Mouse (Mus musculus): ENCODE measurements around the gene Hepacam2. TPM values are rescaled to one million over a fixed set of nuclear protein-coding genes. Genes with fewer than 3 reads are reported as not detected.
"Not testable (repeated sequence)": the region's sequence is repeated elsewhere in the genome, so short reads cannot be mapped to it uniquely, and the experiment has no call there.

The Hepacam2 gene
- polyA plus RNA-seq, 1 experiment from 2014 or later: 0.84 TPM

DNA sequence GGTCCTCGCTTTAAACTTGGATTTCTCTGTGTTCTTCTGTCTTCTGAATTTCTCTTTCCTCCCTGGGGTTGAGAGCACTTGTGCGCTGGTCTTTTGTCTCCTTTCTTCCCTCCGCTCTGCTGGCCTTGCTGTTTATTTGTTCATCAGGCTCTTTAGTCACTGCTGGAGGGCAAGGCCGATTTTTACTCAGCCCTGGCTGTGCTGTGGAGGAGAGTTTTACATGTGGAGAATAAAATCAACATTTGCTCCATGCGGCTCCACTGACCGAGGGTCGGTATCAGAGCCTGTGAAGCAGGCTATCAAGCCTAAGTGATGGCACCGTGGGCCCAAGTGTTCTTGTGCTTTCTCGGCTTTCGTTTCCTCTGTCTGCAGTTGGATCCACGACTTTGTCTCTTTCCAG, 13.5 kb upstream of the Hepacam2 start:
- no peak overlapping the region for H3K9ac ChIP-seq (replicated peaks; ENCODE audit: low read length)
- no peaks in the 10 kb centered on the region for H3K4me1 ChIP-seq (ENCODE audit: control insufficient read depth, insufficient read depth, low read length)
- H3K36me3 ChIP-seq (replicated peaks; ENCODE audit: control insufficient read depth, insufficient read depth, low read depth, low read length): no peaks in the 10 kb centered on the region
- 59% methylated on average over 11 of the region's 11 CpGs for WGBS
- DNase-seq (ENCODE audit: low spot score) (peak; percentile 24), ATAC-seq (replicated peaks; ENCODE audit: insufficient number of reproducible peaks, low FRiP score, low TSS enrichment, low read depth) (0 out of 2 replicates have a peak, but pooled peaks have one; percentile 41)
- H3K27ac ChIP-seq (replicated peaks; ENCODE audit: low read depth, low read length): no peak overlapping the region
- no peak overlapping the region for H3K4me3 ChIP-seq (ENCODE audit: low read depth, low read length)
- H3K27me3 ChIP-seq (ENCODE audit: control insufficient read depth, insufficient read depth, low read length): no peaks in the 10 kb centered on the region
- no peaks in the 10 kb centered on the region for H3K9me3 ChIP-seq (replicated peaks; ENCODE audit: control insufficient read depth, low read length)
- no peak overlapping the region for H3K4me2 ChIP-seq (ENCODE audit: low read depth, low read length)

- no peak overlapping the region for H3K4me2 ChIP-seq (ENCODE audit: low read depth, low read length)
- no peak overlapping the region for H3K27ac ChIP-seq (replicated peaks; ENCODE audit: low read depth, low read length)
- no peaks in the 10 kb centered on the region for H3K4me1 ChIP-seq (ENCODE audit: control insufficient read depth, insufficient read depth, low read length)
- 81% methylated on average over 10 of the region's 10 CpGs for WGBS
- H3K9me3 ChIP-seq (replicated peaks; ENCODE audit: control insufficient read depth, low read length): no peaks in the 10 kb centered on the region
- DNase-seq (ENCODE audit: low spot score) (no peak), ATAC-seq (replicated peaks; ENCODE audit: insufficient number of reproducible peaks, low FRiP score, low TSS enrichment, low read depth) (no peak)
- H3K36me3 ChIP-seq (replicated peaks; ENCODE audit: control insufficient read depth, insufficient read depth, low read depth, low read length): no peaks in the 10 kb centered on the region
- H3K27me3 ChIP-seq (ENCODE audit: control insufficient read depth, insufficient read depth, low read length): no peaks in the 10 kb centered on the region
- no peak overlapping the region for H3K9ac ChIP-seq (replicated peaks; ENCODE audit: low read length)
- no peak overlapping the region for H3K4me3 ChIP-seq (ENCODE audit: low read depth, low read length)
Measured at GRCm38 (mm10) chr6:3511116-3511515, 13.0 kb upstream of the Hepacam2 start.

- Histone ChIP-seq H3K27ac (replicated peaks; ENCODE audit: low read depth, low read length) (no peak overlapping the region), H3K4me3 (ENCODE audit: low read depth, low read length) (no peak overlapping the region), H3K4me2 (ENCODE audit: low read depth, low read length) (no peak overlapping the region), H3K9me3 (replicated peaks; ENCODE audit: control insufficient read depth, low read length) (no peaks in the 10 kb centered on the region), H3K9ac (replicated peaks; ENCODE audit: low read length) (no peak overlapping the region), H3K36me3 (replicated peaks; ENCODE audit: control insufficient read depth, insufficient read depth, low read depth, low read length) (no peaks in the 10 kb centered on the region), H3K27me3 (ENCODE audit: control insufficient read depth, insufficient read depth, low read length) (no peaks in the 10 kb centered on the region), H3K4me1 (ENCODE audit: control insufficient read depth, insufficient read depth, low read length) (no peaks in the 10 kb centered on the region)
- ATAC-seq (replicated peaks; ENCODE audit: insufficient number of reproducible peaks, low FRiP score, low TSS enrichment, low read depth): peak; percentile 41; the same call in 1 of the 2 replicates
- DNase-seq (ENCODE audit: low spot score): peak; percentile 75
- 16% methylated on average over 2 of the region's 2 CpGs for WGBS
Measured at GRCm38 (mm10) chr6:3509782-3510181, 11.7 kb upstream of the Hepacam2 start.

GRCm38 (mm10) chr6:3508151-3508550, 10.1 kb upstream of the Hepacam2 start:
- DNase-seq (ENCODE audit: low spot score); H3K9me3 ChIP-seq (replicated peaks; ENCODE audit: control insufficient read depth, low read length); H3K4me2 ChIP-seq (ENCODE audit: low read depth, low read length); H3K27ac ChIP-seq (replicated peaks; ENCODE audit: low read depth, low read length); H3K27me3 ChIP-seq (ENCODE audit: control insufficient read depth, insufficient read depth, low read length); H3K4me1 ChIP-seq (ENCODE audit: control insufficient read depth, insufficient read depth, low read length); H3K36me3 ChIP-seq (replicated peaks; ENCODE audit: control insufficient read depth, insufficient read depth, low read depth, low read length); H3K4me3 ChIP-seq (ENCODE audit: low read depth, low read length); H3K9ac ChIP-seq (replicated peaks; ENCODE audit: low read length); ATAC-seq (replicated peaks; ENCODE audit: insufficient number of reproducible peaks, low FRiP score, low TSS enrichment, low read depth): not testable (repeated sequence)
- 88% methylated on average over 2 of the region's 2 CpGs for WGBS

DNA sequence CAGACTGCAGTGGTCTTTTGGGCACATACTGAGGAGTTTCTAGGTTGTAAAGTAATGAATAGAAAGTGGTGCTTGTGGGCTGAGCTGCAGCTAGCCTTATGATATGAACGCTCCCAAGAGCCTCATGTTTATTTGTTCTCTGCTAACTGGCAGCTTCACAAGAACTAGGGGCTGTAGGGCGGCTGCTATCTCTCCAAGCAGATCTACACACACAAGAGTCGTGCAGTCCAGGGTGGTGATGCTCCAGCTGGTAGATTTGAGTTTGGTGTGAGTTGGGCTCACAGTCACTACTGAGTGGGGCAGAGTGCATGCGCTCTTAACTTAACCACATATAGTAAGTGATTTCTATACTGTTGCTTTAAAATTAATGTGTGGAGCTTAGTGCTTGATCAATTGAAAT, 9.0 kb upstream of the Hepacam2 start:
- no peak for ATAC-seq (replicated peaks; ENCODE audit: insufficient number of reproducible peaks, low FRiP score, low TSS enrichment, low read depth)
- no peak for DNase-seq (ENCODE audit: low spot score)
- Histone ChIP-seq H3K27ac (replicated peaks; ENCODE audit: low read depth, low read length) (no peak overlapping the region), H3K4me1 (ENCODE audit: control insufficient read depth, insufficient read depth, low read length) (no peaks in the 10 kb centered on the region), H3K36me3 (replicated peaks; ENCODE audit: control insufficient read depth, insufficient read depth, low read depth, low read length) (no peaks in the 10 kb centered on the region), H3K9me3 (replicated peaks; ENCODE audit: control insufficient read depth, low read length) (no peaks in the 10 kb centered on the region), H3K27me3 (ENCODE audit: control insufficient read depth, insufficient read depth, low read length) (no peaks in the 10 kb centered on the region), H3K9ac (replicated peaks; ENCODE audit: low read length) (no peak overlapping the region), H3K4me3 (ENCODE audit: low read depth, low read length) (no peak overlapping the region), H3K4me2 (ENCODE audit: low read depth, low read length) (no peak overlapping the region)
- 87% methylated on average over 4 of the region's 4 CpGs for WGBS

DNA sequence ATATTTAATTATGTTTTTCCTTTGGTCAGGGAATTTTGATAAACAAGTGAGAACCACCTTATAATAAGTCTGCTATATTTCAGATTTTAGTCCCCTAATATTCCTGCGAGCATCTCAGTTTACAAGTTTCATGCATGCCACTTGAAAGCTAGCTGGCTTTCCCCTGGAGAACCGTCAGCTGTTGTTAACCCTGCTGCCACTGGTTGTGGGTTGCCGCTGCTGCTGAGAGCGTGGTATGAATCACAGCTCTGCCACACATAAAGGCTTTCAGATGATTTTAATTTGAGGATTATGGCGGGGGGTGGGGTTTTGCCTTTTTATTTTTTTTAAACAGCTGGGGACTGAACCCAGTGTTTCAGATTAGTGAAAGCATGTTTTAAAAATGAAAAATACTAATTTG, 7.2 kb upstream of the Hepacam2 start:
- 57% methylated on average over 5 of the region's 5 CpGs for WGBS
- H3K9ac ChIP-seq (replicated peaks; ENCODE audit: low read length): no peak overlapping the region
- H3K27ac ChIP-seq (replicated peaks; ENCODE audit: low read depth, low read length): no peak overlapping the region
- DNase-seq (ENCODE audit: low spot score) (peak; percentile 52), ATAC-seq (replicated peaks; ENCODE audit: insufficient number of reproducible peaks, low FRiP score, low TSS enrichment, low read depth) (no peak)
- no peaks in the 10 kb centered on the region for H3K36me3 ChIP-seq (replicated peaks; ENCODE audit: control insufficient read depth, insufficient read depth, low read depth, low read length)
- H3K4me3 ChIP-seq (ENCODE audit: low read depth, low read length): no peak overlapping the region
- H3K4me1 ChIP-seq (ENCODE audit: control insufficient read depth, insufficient read depth, low read length): no peaks in the 10 kb centered on the region
- no peak overlapping the region for H3K4me2 ChIP-seq (ENCODE audit: low read depth, low read length)
- no peaks in the 10 kb centered on the region for H3K27me3 ChIP-seq (ENCODE audit: control insufficient read depth, insufficient read depth, low read length)
- H3K9me3 ChIP-seq (replicated peaks; ENCODE audit: control insufficient read depth, low read length): no peaks in the 10 kb centered on the region

DNA sequence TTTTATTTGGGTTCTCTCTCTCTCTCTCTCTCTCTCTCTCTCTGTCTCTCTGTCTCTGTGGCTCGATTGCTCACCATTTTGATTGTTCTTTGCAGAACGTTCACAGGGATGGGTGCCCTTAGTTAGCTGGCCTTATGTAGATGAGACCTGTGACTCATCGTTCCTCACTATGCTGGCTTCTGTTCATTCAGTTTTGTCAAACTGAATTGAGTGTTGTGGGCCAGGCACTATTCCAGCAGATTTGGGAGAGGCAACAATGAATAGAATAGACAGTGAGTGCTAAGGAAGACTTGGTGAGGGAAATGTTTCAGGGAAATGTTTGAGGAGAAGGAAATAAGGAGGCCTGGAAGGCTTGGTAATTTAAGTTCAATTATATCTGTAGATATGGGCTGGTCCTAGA, 2.2 kb upstream of the Hepacam2 start:
- ATAC-seq (replicated peaks; ENCODE audit: insufficient number of reproducible peaks, low FRiP score, low TSS enrichment, low read depth): no peak
- Histone ChIP-seq H3K36me3 (replicated peaks; ENCODE audit: control insufficient read depth, insufficient read depth, low read depth, low read length) (no peaks in the 10 kb centered on the region), H3K4me2 (ENCODE audit: low read depth, low read length) (no peak overlapping the region), H3K27me3 (ENCODE audit: control insufficient read depth, insufficient read depth, low read length) (no peaks in the 10 kb centered on the region), H3K4me1 (ENCODE audit: control insufficient read depth, insufficient read depth, low read length) (no peaks in the 10 kb centered on the region), H3K27ac (replicated peaks; ENCODE audit: low read depth, low read length) (no peak overlapping the region), H3K9ac (replicated peaks; ENCODE audit: low read length) (no peak overlapping the region), H3K4me3 (ENCODE audit: low read depth, low read length) (no peak overlapping the region), H3K9me3 (replicated peaks; ENCODE audit: control insufficient read depth, low read length) (no peaks in the 10 kb centered on the region)
- WGBS: 95% methylated on average over 3 of the region's 3 CpGs
- DNase-seq (ENCODE audit: low spot score): no peak

DNA sequence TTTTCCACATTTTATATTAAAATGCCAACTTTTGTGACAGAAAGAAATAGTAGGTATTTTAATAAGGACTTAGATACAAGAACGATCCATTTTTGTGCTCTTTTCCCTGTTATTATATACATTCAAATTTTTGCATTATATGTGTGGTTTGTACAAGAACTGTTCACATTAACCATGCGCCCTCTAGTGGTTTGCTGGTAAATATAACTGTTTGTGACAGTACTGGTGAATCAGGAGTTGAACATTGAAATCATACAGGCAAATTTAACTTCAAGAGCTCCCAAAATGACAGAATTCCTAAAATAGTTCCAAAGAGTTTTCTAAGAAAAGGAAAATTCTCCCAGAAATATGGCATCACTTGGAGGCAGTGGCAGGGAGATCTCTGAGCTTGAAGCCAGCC, 1.9 kb downstream of the Hepacam2 start:
- Histone ChIP-seq H3K4me2 (ENCODE audit: low read depth, low read length) (no peak overlapping the region), H3K27me3 (ENCODE audit: control insufficient read depth, insufficient read depth, low read length) (no peaks in the 10 kb centered on the region), H3K27ac (replicated peaks; ENCODE audit: low read depth, low read length) (no peak overlapping the region), H3K36me3 (replicated peaks; ENCODE audit: control insufficient read depth, insufficient read depth, low read depth, low read length) (no peaks in the 10 kb centered on the region), H3K9ac (replicated peaks; ENCODE audit: low read length) (no peak overlapping the region), H3K9me3 (replicated peaks; ENCODE audit: control insufficient read depth, low read length) (no peaks in the 10 kb centered on the region), H3K4me1 (ENCODE audit: control insufficient read depth, insufficient read depth, low read length) (no peaks in the 10 kb centered on the region), H3K4me3 (ENCODE audit: low read depth, low read length) (no peak overlapping the region)
- WGBS: 6% methylated on average over 2 of the region's 2 CpGs
- ATAC-seq (replicated peaks; ENCODE audit: insufficient number of reproducible peaks, low FRiP score, low TSS enrichment, low read depth) (no peak), DNase-seq (ENCODE audit: low spot score) (peak; percentile 82)
